Mouse (Mus musculus): ENCODE data around the gene Fsip1.

- TF ChIP-seq EP300 (IDR thresholded peaks at IDR 0.05) (no peak), CTCF (IDR thresholded peaks at IDR 0.05) (no peak)
These were observed 43.2 kb upstream of the Fsip1 start for GRCm38 (mm10) chr2:118299981-118300380.
